Mouse (Mus musculus) lung, adult 2 months (tissue): Measurements from ENCODE around the gene Ugp2.

Experiments used
- CTCF ChIP-seq: fragments of 200-500 bp; IDR thresholded peaks from 2 replicates; pipeline ENCODE4 v1.5.1; 2011; ENCODE audit warnings: mild to moderate bottlenecking, low read length, control low read depth; ENCODE audit not compliant: insufficient read depth
- POLR2A ChIP-seq: fragments of 200-500 bp; IDR thresholded peaks from 2 replicates; pipeline ENCODE4 v1.6.1; 2011; ENCODE audit warnings: low read depth, mild to moderate bottlenecking, control low read depth, low read length, borderline replicate concordance; ENCODE audit errors: extremely low read depth

DNA sequence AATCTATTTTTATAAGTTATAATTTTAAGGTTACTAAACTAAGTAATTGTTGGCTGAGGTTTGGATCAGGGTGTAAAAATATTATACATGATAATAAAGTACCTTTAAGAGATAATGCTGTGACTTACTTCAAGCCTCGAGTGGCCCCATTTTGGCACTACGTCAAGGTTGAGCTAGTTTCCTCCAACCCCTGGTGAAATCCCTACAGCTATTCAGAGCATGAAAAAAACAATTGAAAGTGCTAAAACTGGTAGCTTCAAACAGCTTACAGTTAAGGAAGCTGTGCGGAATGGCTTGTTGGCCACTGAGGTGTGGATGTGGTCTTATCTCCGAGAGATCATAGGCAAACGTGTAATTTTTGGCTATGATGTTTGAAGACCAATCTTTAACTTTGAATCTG lies 75.5 kb downstream of the Ugp2 start:
- TF ChIP-seq POLR2A (no peak), CTCF (no peak)
